ENCODE assay signal across 8 mouse cellular contexts in genomic region chr12:73617652-73618051, GRCm38 (mm10). TPM values are rescaled to one million over a fixed set of nuclear protein-coding genes. Genes with fewer than 3 reads are reported as not detected.
DNase-seq lines count a peak whose midpoint lies in the region.

No protein-coding gene starts in this region.

- peak; percentile 43 for DNase-seq in embryo, embryonic 10 days (ENCODE audit: low spot score)
- no peak for DNase-seq in embryo, embryonic 9.5 days (ENCODE audit: extremely low spot score)
- DNase-seq in heart, postnatal 4 days, result peak; percentile 55
- DNase-seq in lung, adult 18-20 months, result peak; percentile 86 to 92
- DNase-seq in urinary bladder, postnatal 4 days (ENCODE audit: low spot score in 2 of 2), result peak; percentile 65 to 70
- DNase-seq in layer of hippocampus, adult 11-12 months (ENCODE audit: low spot score), result no peak
- no peak for DNase-seq in cerebellum, adult 9-11 months
- DNase-seq in cerebellum, postnatal 14 days, result no peak

RNA-seq across cellular contexts. Expression of gene Prkch, which starts 33.1 kb away (rescaled TPM):
- total RNA-seq in heart, postnatal 4 days (2021), result 10 to 100 TPM; 22.6 to 23.1 TPM

Comparison
In these comparisons a context has a peak if more than half of its experiments do, and no peak if none do; other contexts are left out.
1. DNase-seq: peak in embryo, embryonic 10 days (single experiment), heart, postnatal 4 days (single experiment), lung, adult 18-20 months (2 of 2) and urinary bladder, postnatal 4 days (2 of 2); none in embryo, embryonic 9.5 days (single experiment), layer of hippocampus, adult 11-12 months (single experiment), cerebellum, adult 9-11 months (single experiment) and cerebellum, postnatal 14 days (0 of 2).